Mouse (Mus musculus) neural tube, embryonic 15.5 days (tissue): Measurements from ENCODE around the gene Sik3. TPM values are rescaled to one million over a fixed set of nuclear protein-coding genes. Genes with fewer than 3 reads are reported as not detected.

Experiments
- ATAC-seq: fragments of 200-750 bp; cut with Nextera tagmentation; 2 replicates; pipeline ENCODE4 v1.8.0; 2017; ENCODE audit warnings: mild to moderate bottlenecking, moderate TSS enrichment, moderate library complexity; ENCODE audit not compliant: low FRiP score
- H3K27ac ChIP-seq: fragments of 300-500 bp; sonication (generic); replicated peaks from 2 replicates; pipeline ENCODE4 v1.5.1; 2015; ENCODE audit warnings: mild to moderate bottlenecking, inconsistent platforms
- H3K27me3 ChIP-seq: fragments of 300-500 bp; sonication (generic); replicated peaks from 2 replicates; pipeline ENCODE4 v1.6.1; 2015; ENCODE audit warnings: inconsistent platforms
- H3K36me3 ChIP-seq: fragments of 300-500 bp; sonication (generic); 2 replicates; pipeline ENCODE4 v1.6.1; 2015; ENCODE audit warnings: inconsistent platforms
- H3K4me1 ChIP-seq: fragments of 300-500 bp; sonication (generic); 2 replicates; pipeline ENCODE4 v1.6.1; 2015; ENCODE audit warnings: inconsistent platforms
- H3K4me2 ChIP-seq: fragments of 300-500 bp; sonication (generic); 2 replicates; pipeline ENCODE4 v1.6.1; 2015; ENCODE audit warnings: inconsistent platforms, mild to moderate bottlenecking, moderate library complexity
- H3K4me3 ChIP-seq: fragments of 300-500 bp; sonication (generic); replicated peaks from 2 replicates; pipeline ENCODE4 v1.5.1; 2015; ENCODE audit warnings: mild to moderate bottlenecking, inconsistent platforms
- H3K9ac ChIP-seq: fragments of 300-500 bp; sonication (generic); replicated peaks from 2 replicates; pipeline ENCODE4 v1.6.1; 2015; ENCODE audit warnings: mild to moderate bottlenecking, inconsistent platforms
- H3K9me3 ChIP-seq: fragments of 300-500 bp; sonication (generic); replicated peaks from 2 replicates; pipeline ENCODE4 v1.6.1; 2016; ENCODE audit warnings: inconsistent platforms
- WGBS: fragments of 180-500 bp; shearing (Covaris S2); methylation state at CpG from one replicate; pipeline ENCODE4 v1.1.7; 2015; ENCODE audit warnings: mixed read lengths; 5-methylcytosine and 5-hydroxymethylcytosine counted together
- polyA plus RNA-seq: library from polyadenylated mRNA; unstranded; fragments of >200 nt; fragmentation: Nextera tagmentation; extraction: Ambion mirVana; gene quantifications from 2 replicates; pipeline ENCODE4 v1.2.1, GENCODE M21; 2015

The Sik3 gene
- polyA plus RNA-seq, 1 experiment from 2014 or later = 9.9 TPM

DNA sequence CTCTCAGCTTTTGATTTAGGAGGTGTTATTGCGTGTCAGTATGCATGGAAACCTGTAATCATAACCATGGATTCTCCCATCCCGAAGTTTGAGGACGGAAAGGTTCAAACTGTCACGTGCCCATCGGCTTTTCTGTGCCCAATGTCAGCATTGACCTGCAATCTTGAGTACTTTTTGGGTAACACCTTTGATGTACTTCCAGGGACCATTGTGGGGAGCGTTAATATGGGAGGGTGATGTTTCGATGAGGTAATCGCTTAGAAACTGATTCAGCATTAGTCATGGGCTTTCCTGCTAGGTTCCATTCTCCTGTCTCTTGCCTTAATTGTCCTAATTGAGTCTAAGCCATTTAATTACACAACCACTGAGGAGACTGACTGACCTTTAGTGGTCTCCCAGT is 24.3 kb downstream of the Sik3 start:
- 94% methylated on average over 8 of the region's 8 CpGs for WGBS
- ATAC-seq = no peak
- H3K27me3 ChIP-seq = no peaks in the 10 kb centered on the region
- no peaks in the 10 kb centered on the region for H3K36me3 ChIP-seq
- no peak overlapping the region for H3K9ac ChIP-seq
- peaks cover 16% of the 10 kb centered on the region for H3K4me1 ChIP-seq
- no peaks in the 10 kb centered on the region for H3K9me3 ChIP-seq
- H3K27ac ChIP-seq = no peak overlapping the region
- no peak overlapping the region for H3K4me3 ChIP-seq
- H3K4me2 ChIP-seq = no peak overlapping the region

- Histone ChIP-seq H3K4me1 (no peaks in the 10 kb centered on the region), H3K9ac (no peak overlapping the region), H3K27me3 (no peaks in the 10 kb centered on the region), H3K4me2 (no peak overlapping the region), H3K27ac (no peak overlapping the region), H3K4me3 (no peak overlapping the region), H3K36me3 (no peaks in the 10 kb centered on the region), H3K9me3 (no peaks in the 10 kb centered on the region)
- no peak for ATAC-seq
- WGBS = 95% methylated on average over 13 of the region's 13 CpGs
Measured at GRCm38 (mm10) chr9:46038786-46039185, 26.2 kb downstream of the Sik3 start.

DNA sequence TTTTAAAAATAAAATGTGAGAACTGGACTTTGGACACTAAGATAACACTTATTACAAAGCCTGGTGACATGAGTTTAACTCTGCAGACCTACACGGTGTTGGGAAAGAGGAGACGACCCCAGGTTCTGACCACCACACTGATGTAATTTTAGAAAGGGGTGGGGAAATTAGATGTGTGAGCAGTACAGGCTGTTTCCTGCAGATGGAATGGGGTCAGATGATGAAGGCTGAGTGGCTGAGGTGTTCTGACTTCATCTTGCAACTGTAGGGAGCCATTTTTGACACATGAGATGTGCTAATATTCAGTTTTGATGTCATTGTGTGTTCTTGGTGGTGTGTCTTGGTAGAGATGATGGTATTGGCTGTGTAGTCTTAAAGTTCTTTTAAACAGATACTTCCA is 28.6 kb downstream of the Sik3 start:
- Histone ChIP-seq H3K27ac (no peak overlapping the region), H3K4me2 (no peak overlapping the region), H3K9ac (no peak overlapping the region), H3K4me3 (no peak overlapping the region), H3K4me1 (no peaks in the 10 kb centered on the region), H3K27me3 (no peaks in the 10 kb centered on the region), H3K9me3 (no peaks in the 10 kb centered on the region), H3K36me3 (no peaks in the 10 kb centered on the region)
- 93% methylated on average over 2 of the region's 2 CpGs for WGBS
- ATAC-seq = no peak

GRCm38 (mm10) chr9:46042387-46042786 is 29.8 kb downstream of the Sik3 start:
- Histone ChIP-seq H3K27me3 (no peaks in the 10 kb centered on the region), H3K4me2 (no peak overlapping the region), H3K9ac (no peak overlapping the region), H3K9me3 (no peaks in the 10 kb centered on the region), H3K36me3 (no peaks in the 10 kb centered on the region), H3K4me1 (no peaks in the 10 kb centered on the region), H3K4me3 (no peak overlapping the region), H3K27ac (no peak overlapping the region)
- 60% methylated on average over 3 of the region's 3 CpGs for WGBS
- ATAC-seq = no peak

DNA sequence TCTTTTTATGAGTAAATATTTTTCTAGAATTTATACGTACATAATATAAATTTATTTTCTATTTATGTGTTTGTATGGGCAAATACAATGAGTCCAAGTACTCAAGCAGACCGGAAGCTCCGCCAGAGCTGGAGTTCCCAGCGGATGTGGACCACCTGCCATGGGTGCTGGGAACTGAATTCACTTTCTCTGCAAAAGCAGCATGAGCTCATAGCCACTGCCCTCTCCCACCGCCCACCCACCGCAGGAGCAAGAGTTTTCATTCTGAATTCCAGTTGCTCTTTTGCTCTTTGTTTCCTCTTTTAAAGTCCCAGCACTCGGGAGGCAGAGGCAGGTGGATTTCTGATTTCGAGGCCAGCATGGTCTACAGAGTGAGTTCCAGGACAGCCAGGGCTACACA is 31.0 kb downstream of the Sik3 start:
- 84% methylated on average over 8 of the region's 8 CpGs for WGBS
- no peaks in the 10 kb centered on the region for H3K36me3 ChIP-seq
- ATAC-seq = no peak

DNA sequence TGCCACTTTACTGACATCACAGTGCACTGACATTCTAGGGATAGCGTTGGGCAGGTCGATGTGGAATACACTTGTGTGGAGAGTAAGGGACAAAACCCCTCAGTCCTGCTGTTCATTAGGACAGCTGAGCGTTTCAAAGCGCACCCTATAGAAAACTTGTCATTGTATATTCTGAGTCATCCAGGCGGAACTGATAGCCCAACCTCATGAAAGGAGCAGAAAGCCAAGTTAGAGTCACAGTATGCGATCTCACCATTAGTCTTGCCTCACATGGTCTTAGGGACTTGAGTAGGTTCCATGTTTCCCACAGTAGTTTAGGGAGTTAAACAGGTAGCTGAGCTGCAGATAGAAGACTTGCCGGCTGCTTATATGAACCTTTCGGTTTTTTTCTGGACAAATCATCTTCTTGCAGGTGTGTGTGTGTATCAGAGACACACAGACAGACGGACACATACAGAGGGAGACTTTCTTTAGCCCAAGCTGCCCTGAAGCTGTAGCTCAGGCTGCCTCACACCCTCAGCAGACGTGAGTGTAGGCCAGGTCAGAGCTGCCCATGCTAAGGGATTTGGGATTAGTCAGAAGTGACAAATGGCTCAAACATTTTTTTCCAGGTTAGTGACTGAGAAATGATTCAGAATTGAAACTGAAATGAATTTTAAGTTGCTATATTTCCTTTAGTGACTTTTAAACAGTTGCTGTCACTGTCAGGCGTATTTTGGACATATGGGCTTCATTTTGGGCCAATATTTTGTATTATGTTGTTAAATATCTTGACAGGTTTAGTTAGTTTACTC is 34.3 kb downstream of the Sik3 start:
- Histone ChIP-seq H3K9me3 (no peaks in the 10 kb centered on the region), H3K27me3 (no peaks in the 10 kb centered on the region), H3K4me3 (no peak overlapping the region), H3K36me3 (no peaks in the 10 kb centered on the region), H3K27ac (no peak overlapping the region), H3K9ac (no peak overlapping the region), H3K4me2 (no peak overlapping the region), H3K4me1 (0 out of 2 replicates have a peak, but pooled peaks cover 3% of the 10 kb centered on the region)
- 53% methylated on average over 11 of the region's 11 CpGs for WGBS
- no peak for ATAC-seq

More for the DNA sequence above, 31.0 kb downstream of the Sik3 start:
- no peak overlapping the region for H3K4me3 ChIP-seq
- no peaks in the 10 kb centered on the region for H3K9me3 ChIP-seq
- H3K4me2 ChIP-seq = no peak overlapping the region
- no peak overlapping the region for H3K9ac ChIP-seq
- H3K4me1 ChIP-seq = no peaks in the 10 kb centered on the region
- H3K27ac ChIP-seq = no peak overlapping the region
- H3K27me3 ChIP-seq = no peaks in the 10 kb centered on the region

GRCm38 (mm10) chr9:46049525-46049924 is 36.9 kb downstream of the Sik3 start:
- H3K4me1 ChIP-seq = 0 out of 2 replicates have a peak, but pooled peaks cover 3% of the 10 kb centered on the region
- H3K9me3 ChIP-seq = no peaks in the 10 kb centered on the region
- H3K4me2 ChIP-seq = no peak overlapping the region
- H3K36me3 ChIP-seq = no peaks in the 10 kb centered on the region
- WGBS = 85% methylated on average over 7 of the region's 7 CpGs
- H3K4me3 ChIP-seq = no peak overlapping the region
- no peak overlapping the region for H3K27ac ChIP-seq
- H3K9ac ChIP-seq = no peak overlapping the region
- ATAC-seq = no peak
- no peaks in the 10 kb centered on the region for H3K27me3 ChIP-seq

DNA sequence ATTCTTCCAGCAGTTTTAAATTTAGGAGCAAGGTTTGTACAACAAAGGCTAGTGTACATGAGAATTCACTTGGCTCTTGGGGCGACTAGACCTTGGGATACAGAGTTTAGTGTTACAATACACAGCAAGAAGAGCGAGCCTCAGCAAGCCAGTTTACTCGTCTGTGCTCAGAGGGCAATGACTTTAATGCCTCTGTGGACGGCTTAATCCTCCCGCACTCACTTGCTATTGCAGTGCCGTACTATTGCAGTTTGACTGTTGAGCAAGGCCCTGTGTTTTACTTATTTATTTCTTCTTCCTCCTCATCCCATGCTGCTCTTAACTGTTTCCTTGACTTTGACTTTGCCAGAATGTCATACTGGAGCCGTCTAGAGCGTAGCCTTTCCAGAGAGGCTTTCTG is 37.6 kb downstream of the Sik3 start:
- Histone ChIP-seq H3K4me2 (no peak overlapping the region), H3K9me3 (no peaks in the 10 kb centered on the region), H3K36me3 (no peaks in the 10 kb centered on the region), H3K27me3 (no peaks in the 10 kb centered on the region), H3K4me1 (peaks cover 6% of the 10 kb centered on the region; the same call in 1 of the 2 replicates), H3K4me3 (no peak overlapping the region), H3K9ac (no peak overlapping the region), H3K27ac (no peak overlapping the region)
- ATAC-seq = no peak
- WGBS = 74% methylated on average over 8 of the region's 8 CpGs

- no peak overlapping the region for H3K9ac ChIP-seq
- no peaks in the 10 kb centered on the region for H3K36me3 ChIP-seq
- no peaks in the 10 kb centered on the region for H3K9me3 ChIP-seq
- H3K27ac ChIP-seq = no peak overlapping the region
- no peak overlapping the region for H3K4me3 ChIP-seq
- WGBS = 71% methylated on average over 9 of the region's 9 CpGs
- ATAC-seq = no peak
- no peaks in the 10 kb centered on the region for H3K27me3 ChIP-seq
- H3K4me1 ChIP-seq = peaks cover 10% of the 10 kb centered on the region; the same call in 1 of the 2 replicates
- no peak overlapping the region for H3K4me2 ChIP-seq
Measured at GRCm38 (mm10) chr9:46053014-46053666, 40.5 kb downstream of the Sik3 start.

DNA sequence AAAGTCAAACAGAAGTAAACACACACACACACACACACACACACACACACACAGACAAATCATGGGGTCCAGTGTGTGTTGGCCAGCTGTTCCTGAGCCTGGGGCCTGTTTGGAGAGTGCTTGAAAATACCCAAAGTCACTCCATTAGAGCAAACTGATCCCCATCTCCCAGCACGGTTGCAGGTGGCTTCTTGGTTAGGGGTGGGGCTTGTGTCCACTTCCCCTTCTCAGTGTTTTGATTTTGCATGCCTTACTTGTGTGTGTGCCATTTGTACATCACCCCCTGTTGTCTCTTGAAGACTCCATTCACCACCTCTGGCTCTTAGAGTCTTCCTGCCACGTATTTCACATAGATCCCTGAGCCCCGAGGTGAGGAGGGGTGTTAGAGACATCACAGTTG is 45.4 kb downstream of the Sik3 start:
- H3K9ac ChIP-seq = no peak overlapping the region
- H3K27ac ChIP-seq = no peak overlapping the region
- ATAC-seq = no peak
- peaks cover 11% of the 10 kb centered on the region; the same call in 1 of the 2 replicates for H3K4me1 ChIP-seq
- WGBS = 86% methylated on average over 3 of the region's 3 CpGs
- no peaks in the 10 kb centered on the region for H3K27me3 ChIP-seq
- no peak overlapping the region for H3K4me2 ChIP-seq
- no peak overlapping the region for H3K4me3 ChIP-seq
- H3K9me3 ChIP-seq = no peaks in the 10 kb centered on the region
- no peaks in the 10 kb centered on the region for H3K36me3 ChIP-seq

- H3K9me3 ChIP-seq = no peaks in the 10 kb centered on the region
- no peak overlapping the region for H3K4me2 ChIP-seq
- no peak for ATAC-seq
- H3K4me3 ChIP-seq = no peak overlapping the region
- no peak overlapping the region for H3K9ac ChIP-seq
- H3K36me3 ChIP-seq = no peaks in the 10 kb centered on the region
- no peaks in the 10 kb centered on the region for H3K27me3 ChIP-seq
- WGBS = 84% methylated on average over 2 of the region's 2 CpGs
- H3K4me1 ChIP-seq = peaks cover 8% of the 10 kb centered on the region; the same call in 1 of the 2 replicates
- no peak overlapping the region for H3K27ac ChIP-seq
Measured at GRCm38 (mm10) chr9:46060249-46060648, 47.6 kb downstream of the Sik3 start.
